Comparison of ENCODE assay signal across 12 mouse cellular contexts in genomic region chr11:23217430-23217829, GRCm38 (mm10). TPM values are rescaled to one million over a fixed set of nuclear protein-coding genes. Genes with fewer than 3 reads are reported as not detected.
A peak's percentile ranks its signal among the peaks of the same experiment; 100 is the strongest.
DNase-seq lines count a peak whose midpoint lies in the region; ATAC-seq and TF ChIP-seq lines count a peak whose summit lies in the region.
"Had no signal": no experiment of that assay in that cellular context is flagged by ENCODE, and none has a peak within 500 bp of the region (broad histone marks: within the 10 kb centered on the region; RNA-seq: fewer than 3 reads in every experiment).

No protein-coding gene starts in this region.

- TF ChIP-seq CTCF in spleen, adult 2 months (IDR thresholded peaks at IDR 0.05; ENCODE audit: extremely low read depth, insufficient read depth, insufficient read length, insufficient replicate concordance), result no peak
- no peak for TF ChIP-seq CTCF in heart, postnatal 0 days (IDR thresholded peaks at IDR 0.05; ENCODE audit: low read depth)

- no peaks in the 10 kb centered on the region for H3K4me1 ChIP-seq in spleen, adult 2 months (ENCODE audit: control insufficient read depth, insufficient read depth, insufficient read length)
- H3K4me1 ChIP-seq in heart, postnatal 0 days (ENCODE audit: control insufficient read depth, insufficient read depth), result no peaks in the 10 kb centered on the region
- H3K4me1 ChIP-seq: heart, embryonic 13.5 days had no signal

- no peak for DNase-seq in spleen, adult 2 months (ENCODE audit: low read depth in 1 of 2, low spot score in 2 of 2)
- no peak for DNase-seq in spleen, adult 12 weeks (ENCODE audit: low spot score)
- DNase-seq in heart, postnatal 0 days (ENCODE audit: low spot score), result peak; percentile 8
- peak; percentile 39 to 49 for DNase-seq in kidney, postnatal 36 days
- DNase-seq in skeletal muscle tissue, adult 2 months (ENCODE audit: low read depth, low spot score), result peak; percentile 7
- no peak for DNase-seq in thymus, postnatal 10 days (ENCODE audit: low spot score in 2 of 2)
- no peak for DNase-seq in left cerebral cortex, postnatal 25 days (ENCODE audit: low spot score in 2 of 2)
- DNase-seq in right cerebral cortex, postnatal 25 days, result no peak
- DNase-seq: cerebellum, postnatal 25 days; midbrain, embryonic 14.5 days had no signal

- H3K4me2 ChIP-seq in heart, postnatal 0 days (ENCODE audit: low read depth, low read length), result no peak overlapping the region
- H3K4me2 ChIP-seq: heart, embryonic 13.5 days; liver, embryonic 11.5 days had no signal

- no peak overlapping the region for H3K4me3 ChIP-seq in spleen, adult 2 months (ENCODE audit: extremely low read depth, insufficient read depth, insufficient read length)
- no peak overlapping the region for H3K4me3 ChIP-seq in heart, postnatal 0 days (ENCODE audit: low read depth, low read length)
- H3K4me3 ChIP-seq: heart, embryonic 13.5 days had no signal

- H3K36me3 ChIP-seq in spleen, adult 2 months (ENCODE audit: control insufficient read depth, insufficient read depth, low read length), result no peaks in the 10 kb centered on the region
- no peaks in the 10 kb centered on the region for H3K36me3 ChIP-seq in heart, postnatal 0 days (replicated peaks; ENCODE audit: control insufficient read depth, insufficient read depth, low read length)
- H3K36me3 ChIP-seq: heart, embryonic 13.5 days had no signal

- H3K27ac ChIP-seq in spleen, adult 2 months (ENCODE audit: insufficient read depth, low read length), result peak overlapping the region; percentile 53
- peak overlapping the region; percentile 23 for H3K27ac ChIP-seq in heart, postnatal 0 days (ENCODE audit: low read depth)
- H3K27ac ChIP-seq: heart, embryonic 13.5 days had no signal

- no peak for ATAC-seq in heart, postnatal 0 days (ENCODE audit: insufficient read depth, low read depth)

- intact Hi-C loops in left cerebral cortex, postnatal 25 days (cut with DNase I), result no loop called here

- H3K9me3 ChIP-seq in heart, postnatal 0 days (replicated peaks; ENCODE audit: control insufficient read depth, low read length), result no peaks in the 10 kb centered on the region

- no peak for TF ChIP-seq POLR2A in spleen, adult 2 months (IDR thresholded peaks at IDR 0.05; ENCODE audit: low read depth, low read length)

- TF ChIP-seq EP300 in heart, postnatal 0 days (IDR thresholded peaks at IDR 0.05; ENCODE audit: low read depth), result no peak

- no peak overlapping the region for H3K9ac ChIP-seq in heart, postnatal 0 days (replicated peaks; ENCODE audit: low read depth, low read length)
- H3K9ac ChIP-seq: heart, embryonic 13.5 days had no signal

- 53% methylated on average over 9 of the region's 9 CpGs for WGBS in spleen, adult 2 months
- 73% methylated on average over 9 of the region's 9 CpGs for WGBS in heart, postnatal 0 days

- no peaks in the 10 kb centered on the region for H3K27me3 ChIP-seq in spleen, adult 2 months (ENCODE audit: control insufficient read depth, insufficient read depth, low read length)
- no peaks in the 10 kb centered on the region for H3K27me3 ChIP-seq in heart, postnatal 0 days (ENCODE audit: control insufficient read depth, insufficient read depth, low read length)
- H3K27me3 ChIP-seq: heart, embryonic 13.5 days had no signal

RNA-seq across cellular contexts. Expression of gene Xpo1, which starts 38.4 kb away (rescaled TPM):
- polyA plus RNA-seq in spleen, adult 2 months (2012; rRNA removed), result 3.9 and 4.5 TPM in 2 replicates
- total RNA-seq in heart, postnatal 0 days (2014; rRNA removed; ENCODE audit: low replicate concordance), result 33.4 and 38.4 TPM in 2 replicates
- 19.1 and 21.2 TPM in 2 replicates for polyA plus RNA-seq in heart, postnatal 0 days (2015; fragmentation: Nextera tagmentation; extraction: Ambion mirVana)
- total RNA-seq in left cerebral cortex, postnatal 25 days (2021), result 10 to 100 TPM; 67.7 to 69.2 TPM

Comparison
In these comparisons a context has a peak if more than half of its experiments do, and no peak if none do; other contexts are left out.
1. DNase-seq: peak in heart, postnatal 0 days (single experiment), kidney, postnatal 36 days (2 of 2) and skeletal muscle tissue, adult 2 months (single experiment); none in spleen, adult 2 months (0 of 2), spleen, adult 12 weeks (single experiment), thymus, postnatal 10 days (0 of 2), left cerebral cortex, postnatal 25 days (0 of 2) and right cerebral cortex, postnatal 25 days (single experiment).